ENCODE assay signal across 7 mouse cellular contexts in the genomic region with DNA sequence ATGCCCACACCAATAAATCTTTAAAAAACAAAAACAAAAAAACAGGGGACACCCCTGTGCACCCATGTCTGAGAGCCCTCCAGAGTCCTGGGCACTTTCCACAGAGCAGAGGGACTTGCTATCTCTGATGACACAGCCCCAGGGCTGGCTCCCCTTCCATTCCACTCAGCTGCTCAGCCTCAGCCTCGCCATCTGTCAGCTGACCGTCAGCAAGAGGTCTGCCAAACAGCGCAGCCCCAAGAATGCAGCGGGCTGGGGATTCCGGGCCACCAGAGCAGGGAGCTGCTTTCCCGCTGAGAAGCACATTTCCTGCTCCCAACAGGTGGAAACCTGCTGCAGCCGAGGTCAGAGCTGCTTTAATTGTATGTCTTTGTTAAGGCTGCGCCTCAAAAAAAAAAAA.
DNase-seq lines count a peak whose midpoint lies in the region; ATAC-seq and TF ChIP-seq lines count a peak whose summit lies in the region.

No protein-coding gene starts in this region.

- intact Hi-C loops in left cerebral cortex, postnatal 25 days (cut with DNase I): no loop called here

- no peaks in the 10 kb centered on the region; the same call in 1 of the 2 replicates for H3K27me3 ChIP-seq in forebrain, postnatal 0 days (ENCODE audit: insufficient read depth, low read length)

- no peak overlapping the region for H3K9ac ChIP-seq in forebrain, postnatal 0 days

- no peak for TF ChIP-seq CTCF in forebrain, postnatal 0 days (IDR thresholded peaks at IDR 0.05; ENCODE audit: low read depth)

- no peaks in the 10 kb centered on the region for H3K4me1 ChIP-seq in forebrain, postnatal 0 days (ENCODE audit: insufficient read depth)

- H3K9me3 ChIP-seq in forebrain, postnatal 0 days (ENCODE audit: low read length): no peaks in the 10 kb centered on the region

- H3K27ac ChIP-seq in forebrain, postnatal 0 days (ENCODE audit: low read depth, low read length): no peak overlapping the region

- no peaks in the 10 kb centered on the region for H3K36me3 ChIP-seq in forebrain, postnatal 0 days (ENCODE audit: insufficient read depth)

- peak; percentile 25; the same call in 1 of the 2 replicates for ATAC-seq in forebrain, postnatal 0 days

- no peak overlapping the region for H3K4me3 ChIP-seq in forebrain, postnatal 0 days (ENCODE audit: low read depth, low read length)

- peak; percentile 16 for DNase-seq in right cerebral cortex, postnatal 14 days
- DNase-seq in right cerebral cortex, postnatal 25 days: no peak
- DNase-seq in forebrain, postnatal 0 days: no peak
- DNase-seq in kidney, postnatal 14 days: peak; percentile 67
- DNase-seq in spleen, postnatal 4 days (ENCODE audit: low spot score in 2 of 2): no peak
- DNase-seq in left cerebral cortex, postnatal 25 days (ENCODE audit: low spot score in 2 of 2): no peak
- no peak for DNase-seq in right cerebral cortex, adult 18-20 months

- 3% methylated on average over 8 of the region's 8 CpGs for WGBS in forebrain, postnatal 0 days

- no peak overlapping the region for H3K4me2 ChIP-seq in forebrain, postnatal 0 days (ENCODE audit: low read depth)

Comparison
In these comparisons a context has a peak if more than half of its experiments do, and no peak if none do; other contexts are left out.
1. DNase-seq: peak in right cerebral cortex, postnatal 14 days (single experiment) and kidney, postnatal 14 days (single experiment); none in right cerebral cortex, postnatal 25 days (single experiment), forebrain, postnatal 0 days (single experiment), spleen, postnatal 4 days (0 of 2), left cerebral cortex, postnatal 25 days (0 of 2) and right cerebral cortex, adult 18-20 months (single experiment).